Mouse (Mus musculus): Measurements from ENCODE around the gene Gm16506. TPM values are rescaled to one million over a fixed set of nuclear protein-coding genes. Genes with fewer than 3 reads are reported as not detected.
"Not testable (repeated sequence)": the region's sequence is repeated elsewhere in the genome, so short reads cannot be mapped to it uniquely, and the experiment has no call there.

The Gm16506 gene
- polyA plus RNA-seq (2014; fragmentation: Nextera tagmentation; extraction: Ambion mirVana) = not detected in 2 replicates

DNA sequence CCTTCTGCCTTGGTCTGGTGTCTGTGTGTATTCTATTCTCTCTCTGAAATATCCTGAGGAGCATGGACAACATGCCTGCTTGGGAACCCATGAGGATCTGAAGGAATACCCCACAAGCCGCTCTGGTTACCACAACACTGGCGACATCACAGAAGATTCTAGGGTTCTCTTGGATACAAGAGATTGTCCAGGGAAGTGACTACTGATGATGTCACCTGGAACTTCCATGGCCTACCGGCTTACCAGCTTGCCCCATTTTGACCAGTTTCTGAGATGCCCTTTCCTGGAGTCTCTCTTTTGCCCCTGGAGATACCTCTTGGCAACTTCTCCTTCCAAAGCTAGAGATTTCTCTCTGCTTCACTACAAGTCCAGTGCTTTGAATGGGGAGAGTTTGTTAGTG lies at the start of gene Gm16506:
TSS of gene Gm16506 (minus strand) at position 101 of the 400 bp plus-strand sequence.
- not testable (repeated sequence) for H3K9me3 ChIP-seq (ENCODE audit: control insufficient read depth, low read depth, low read length); ATAC-seq (ENCODE audit: insufficient number of reproducible peaks, insufficient read depth, low FRiP score, low read depth); H3K4me3 ChIP-seq (ENCODE audit: low read depth, low read length); H3K9ac ChIP-seq (replicated peaks; ENCODE audit: low read depth, low read length); H3K36me3 ChIP-seq (ENCODE audit: control insufficient read depth, insufficient read depth, low read length); H3K27ac ChIP-seq (ENCODE audit: low read length); H3K4me2 ChIP-seq (replicated peaks; ENCODE audit: low read depth, low read length); H3K4me1 ChIP-seq (ENCODE audit: control insufficient read depth, insufficient read depth, low read length); H3K27me3 ChIP-seq (ENCODE audit: control insufficient read depth, insufficient read depth, low read length)
- WGBS = 83% methylated on average over 1 of the region's 3 CpGs

GRCm38 (mm10) chr14:43747566-43747965 lies 20.3 kb upstream of the Gm16506 start, which contains the start of gene Gm6526:
Gm6526 (plus strand) TSS chr14:43747866.
- not testable (repeated sequence) for H3K36me3 ChIP-seq (ENCODE audit: control insufficient read depth, insufficient read depth, low read length); H3K4me3 ChIP-seq (ENCODE audit: low read depth, low read length); H3K4me2 ChIP-seq (replicated peaks; ENCODE audit: low read depth, low read length); ATAC-seq (ENCODE audit: insufficient number of reproducible peaks, insufficient read depth, low FRiP score, low read depth); H3K27ac ChIP-seq (ENCODE audit: low read length); H3K9ac ChIP-seq (replicated peaks; ENCODE audit: low read depth, low read length); H3K27me3 ChIP-seq (ENCODE audit: control insufficient read depth, insufficient read depth, low read length); H3K4me1 ChIP-seq (ENCODE audit: control insufficient read depth, insufficient read depth, low read length); H3K9me3 ChIP-seq (ENCODE audit: control insufficient read depth, low read depth, low read length)
- 87% methylated on average over 4 of the region's 4 CpGs for WGBS

GRCm38 (mm10) chr14:43697621-43698020 lies 29.7 kb downstream of the Gm16506 start, which contains the start of gene Gm7324:
Gm7324 (plus strand) TSS chr14:43697828.
- not testable (repeated sequence) for H3K9me3 ChIP-seq (ENCODE audit: control insufficient read depth, low read depth, low read length); ATAC-seq (ENCODE audit: insufficient number of reproducible peaks, insufficient read depth, low FRiP score, low read depth); H3K4me1 ChIP-seq (ENCODE audit: control insufficient read depth, insufficient read depth, low read length); H3K27ac ChIP-seq (ENCODE audit: low read length); H3K27me3 ChIP-seq (ENCODE audit: control insufficient read depth, insufficient read depth, low read length); H3K4me3 ChIP-seq (ENCODE audit: low read depth, low read length); H3K4me2 ChIP-seq (replicated peaks; ENCODE audit: low read depth, low read length); H3K9ac ChIP-seq (replicated peaks; ENCODE audit: low read depth, low read length); H3K36me3 ChIP-seq (ENCODE audit: control insufficient read depth, insufficient read depth, low read length)
- 85% methylated on average over 4 of the region's 4 CpGs for WGBS

DNA sequence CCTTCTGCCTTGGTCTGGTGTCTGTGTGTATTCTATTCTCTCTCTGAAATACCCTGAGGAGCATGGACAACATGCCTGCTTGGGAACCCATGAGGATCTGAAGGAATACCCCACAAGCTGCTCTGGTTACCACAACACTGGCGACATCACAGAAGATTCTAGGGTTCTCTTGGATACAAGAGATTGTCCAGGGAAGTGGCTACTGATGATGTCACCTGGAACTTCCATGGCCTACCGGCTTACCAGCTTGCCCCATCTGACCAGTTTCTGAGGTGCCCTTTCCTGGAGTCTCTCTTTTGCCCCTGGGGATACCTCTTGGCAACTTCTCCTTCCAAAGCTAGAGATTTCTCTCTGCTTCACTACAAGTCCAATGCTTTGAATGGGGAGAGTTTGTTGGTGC lies 50.2 kb downstream of the Gm16506 start, which contains the start of gene Gm8165:
TSS of gene Gm8165 (minus strand) at position 101 of the 400 bp plus-strand sequence.
- WGBS = 100% methylated on average over 1 of the region's 2 CpGs
- H3K27me3 ChIP-seq (ENCODE audit: control insufficient read depth, insufficient read depth, low read length); H3K4me2 ChIP-seq (replicated peaks; ENCODE audit: low read depth, low read length); H3K27ac ChIP-seq (ENCODE audit: low read length); H3K4me1 ChIP-seq (ENCODE audit: control insufficient read depth, insufficient read depth, low read length); H3K9ac ChIP-seq (replicated peaks; ENCODE audit: low read depth, low read length); H3K36me3 ChIP-seq (ENCODE audit: control insufficient read depth, insufficient read depth, low read length); H3K9me3 ChIP-seq (ENCODE audit: control insufficient read depth, low read depth, low read length); ATAC-seq (ENCODE audit: insufficient number of reproducible peaks, insufficient read depth, low FRiP score, low read depth); H3K4me3 ChIP-seq (ENCODE audit: low read depth, low read length): not testable (repeated sequence)

Other genes with a start within 250 kb of the Gm16506 start
- gene Gm5799, start 183.9 kb downstream of the Gm16506 start, polyA plus RNA-seq (2014; fragmentation: Nextera tagmentation; extraction: Ambion mirVana) = 0.29 TPM in 1 of 2 replicates, not detected in the other
- not detected in 2 replicates for gene Gm17654, start 148.3 kb downstream of the Gm16506 start, polyA plus RNA-seq (2014; fragmentation: Nextera tagmentation; extraction: Ambion mirVana)
- not detected in 2 replicates for gene Gm10375, start 119.5 kb downstream of the Gm16506 start, polyA plus RNA-seq (2014; fragmentation: Nextera tagmentation; extraction: Ambion mirVana)
- not detected in 2 replicates for gene Gm8165, start 50.3 kb downstream of the Gm16506 start, polyA plus RNA-seq (2014; fragmentation: Nextera tagmentation; extraction: Ambion mirVana)
- gene Gm7324, start 29.7 kb downstream of the Gm16506 start, polyA plus RNA-seq (2014; fragmentation: Nextera tagmentation; extraction: Ambion mirVana) = 2.1 and 2.3 TPM in 2 replicates
- gene Gm6526, start 20.4 kb upstream of the Gm16506 start, polyA plus RNA-seq (2014; fragmentation: Nextera tagmentation; extraction: Ambion mirVana) = not detected in 2 replicates
- gene Gm8180, start 57.3 kb upstream of the Gm16506 start, polyA plus RNA-seq (2014; fragmentation: Nextera tagmentation; extraction: Ambion mirVana) = not detected in 2 replicates
- not detected in 2 replicates for gene Ear1, start 148.0 kb upstream of the Gm16506 start, polyA plus RNA-seq (2014; fragmentation: Nextera tagmentation; extraction: Ambion mirVana)
- gene Ear10, start 196.1 kb upstream of the Gm16506 start, polyA plus RNA-seq (2014; fragmentation: Nextera tagmentation; extraction: Ambion mirVana) = not detected in 2 replicates
- 19.7 and 19.9 TPM in 2 replicates for gene Gm8113, start 197.9 kb upstream of the Gm16506 start, polyA plus RNA-seq (2014; fragmentation: Nextera tagmentation; extraction: Ambion mirVana)
- gene Ang5, start 229.6 kb upstream of the Gm16506 start, polyA plus RNA-seq (2014; fragmentation: Nextera tagmentation; extraction: Ambion mirVana) = not detected in 2 replicates

All from stomach, embryonic 14.5 days (tissue).